Mouse (Mus musculus) MEL (cell line): ENCODE results near the gene Cpeb3.

ENCODE experiments used
- CTCF ChIP-seq, 3 experiments: IDR thresholded peaks in 2 of 3; conservative IDR thresholded peaks in 1 of 3; 2 replicates each; pipeline ENCODE4 v1.5.1; 2011 to 2012; ENCODE audit warnings: low read length in 3 of 3, low read depth in 2 of 3, mild to moderate bottlenecking in 2 of 3, improper control_type of control experiment in 1 of 3, inconsistent platforms in 1 of 3, mixed read lengths in 1 of 3, moderate library complexity in 1 of 3; ENCODE audit not compliant: control insufficient read depth in 1 of 3, insufficient read depth in 1 of 3, poor library complexity in 1 of 3, severe bottlenecking in 1 of 3
- EP300 ChIP-seq, 2 experiments: IDR thresholded peaks; 2 replicates each; pipeline ENCODE4 v1.6.1; 2011; ENCODE audit warnings: improper control_type of control experiment in 2 of 2, low read length in 2 of 2, low read depth in 1 of 2, mild to moderate bottlenecking in 1 of 2

GRCm38 (mm10) chr19:37004557-37004956 is 203.8 kb downstream of the Cpeb3 start:
- no peak for TF ChIP-seq CTCF (IDR thresholded peaks at IDR 0.05 in 2 of 3, conservative IDR thresholded peaks at IDR 0.05 in 1 of 3; ENCODE audit: control insufficient read depth in 1 of 3, insufficient read depth in 1 of 3, low read depth in 2 of 3, low read length in 3 of 3, poor library complexity in 1 of 3, severe bottlenecking in 1 of 3)
- no peak for TF ChIP-seq EP300 (IDR thresholded peaks at IDR 0.05; ENCODE audit: low read depth in 1 of 2, low read length in 2 of 2)
